Mouse (Mus musculus) embryonic fibroblast, embryonic 13.5 days (primary cell): ENCODE measurements around the gene Casp9.
A peak's percentile ranks its signal among the peaks of the same experiment; 100 is the strongest.

Experiments
- CTCF ChIP-seq: IDR thresholded peaks from 2 replicates; pipeline ENCODE4 v1.5.1; 2011; ENCODE audit warnings: mild to moderate bottlenecking, control low read depth, low read length, moderate library complexity, borderline replicate concordance; ENCODE audit not compliant: insufficient read depth
- POLR2A ChIP-seq: IDR thresholded peaks from 2 replicates; pipeline ENCODE4 v1.6.1; 2011; ENCODE audit warnings: low read depth, mild to moderate bottlenecking, control low read depth, low read length, moderate library complexity

- TF ChIP-seq CTCF: no peak
- peak; percentile 45; the same call in 1 of the 2 replicates for TF ChIP-seq POLR2A
These were observed 25.9 kb upstream of the Casp9 start for GRCm38 (mm10) chr4:141767353-141768036.
